ENCODE assay signal across 13 mouse cellular contexts in genomic region chr3:130131201-130131600, GRCm38 (mm10). TPM values are rescaled to one million over a fixed set of nuclear protein-coding genes. Genes with fewer than 3 reads are reported as not detected.
DNase-seq lines count a peak whose midpoint lies in the region; ATAC-seq and TF ChIP-seq lines count a peak whose summit lies in the region.
"Had no signal": no experiment of that assay in that cellular context is flagged by ENCODE, and none has a peak within 500 bp of the region (broad histone marks: within the 10 kb centered on the region; RNA-seq: fewer than 3 reads in every experiment).

TSS of gene Col25a1 (plus strand) at chr3:130131501.

- H3K27me3 ChIP-seq in embryonic facial prominence, embryonic 12.5 days: no peaks in the 10 kb centered on the region
- no peaks in the 10 kb centered on the region for H3K27me3 ChIP-seq in embryonic facial prominence, embryonic 15.5 days
- H3K27me3 ChIP-seq in limb, embryonic 11.5 days (ENCODE audit: control insufficient read depth, insufficient read depth, low read length): no peaks in the 10 kb centered on the region
- H3K27me3 ChIP-seq: heart, embryonic 15.5 days had no signal

- no peaks in the 10 kb centered on the region for H3K36me3 ChIP-seq in embryonic facial prominence, embryonic 12.5 days
- no peaks in the 10 kb centered on the region for H3K36me3 ChIP-seq in embryonic facial prominence, embryonic 15.5 days
- no peaks in the 10 kb centered on the region for H3K36me3 ChIP-seq in limb, embryonic 11.5 days (ENCODE audit: control insufficient read depth, insufficient read depth, low read length)
- H3K36me3 ChIP-seq: heart, embryonic 15.5 days had no signal

- ATAC-seq in embryonic facial prominence, embryonic 12.5 days (ENCODE audit: insufficient number of reproducible peaks, insufficient read depth, low FRiP score, low TSS enrichment): no peak
- no peak for ATAC-seq in embryonic facial prominence, embryonic 15.5 days (ENCODE audit: insufficient number of reproducible peaks, low FRiP score, low TSS enrichment, low read depth)
- ATAC-seq in limb, embryonic 11.5 days (ENCODE audit: insufficient number of reproducible peaks, low FRiP score, low TSS enrichment, low read depth): no peak

- WGBS in embryonic facial prominence, embryonic 12.5 days: 84% methylated on average over 8 of the region's 8 CpGs
- WGBS in embryonic facial prominence, embryonic 15.5 days: 84% methylated on average over 8 of the region's 8 CpGs
- WGBS in limb, embryonic 11.5 days: 85% methylated on average over 8 of the region's 8 CpGs

- H3K27ac ChIP-seq in layer of hippocampus, adult 2 months: no peak within 1 kb of the TSS
- H3K27ac ChIP-seq in embryonic facial prominence, embryonic 12.5 days: no peak within 1 kb of the TSS
- no peak within 1 kb of the TSS for H3K27ac ChIP-seq in embryonic facial prominence, embryonic 15.5 days (replicated peaks)
- no peak within 1 kb of the TSS for H3K27ac ChIP-seq in limb, embryonic 11.5 days (replicated peaks; ENCODE audit: low read depth, low read length)
- H3K27ac ChIP-seq: gastrocnemius, adult 2 months; heart, embryonic 15.5 days; macrophage had no signal

- no peak within 1 kb of the TSS for H3K9ac ChIP-seq in embryonic facial prominence, embryonic 12.5 days
- H3K9ac ChIP-seq in embryonic facial prominence, embryonic 15.5 days: no peak within 1 kb of the TSS
- H3K9ac ChIP-seq in limb, embryonic 11.5 days (ENCODE audit: low read length): no peak within 1 kb of the TSS
- H3K9ac ChIP-seq: heart, embryonic 15.5 days had no signal

- no peaks in the 10 kb centered on the region for H3K9me3 ChIP-seq in embryonic facial prominence, embryonic 12.5 days
- no peaks in the 10 kb centered on the region for H3K9me3 ChIP-seq in embryonic facial prominence, embryonic 15.5 days (replicated peaks)
- no peaks in the 10 kb centered on the region for H3K9me3 ChIP-seq in limb, embryonic 11.5 days (ENCODE audit: control insufficient read depth, low read length)
- H3K9me3 ChIP-seq: heart, embryonic 15.5 days had no signal

- peaks cover 7% of the 10 kb centered on the region for H3K4me1 ChIP-seq in embryonic facial prominence, embryonic 12.5 days
- peaks cover 14% of the 10 kb centered on the region for H3K4me1 ChIP-seq in embryonic facial prominence, embryonic 15.5 days
- H3K4me1 ChIP-seq in limb, embryonic 11.5 days (ENCODE audit: control insufficient read depth, insufficient read depth, low read length): peaks cover 6% of the 10 kb centered on the region; the same call in 1 of the 2 replicates
- H3K4me1 ChIP-seq: heart, embryonic 15.5 days had no signal

- DNase-seq in layer of hippocampus, adult 2 months (ENCODE audit: low spot score in 2 of 2): no peak
- no peak for DNase-seq in layer of hippocampus, adult 9-10 months (ENCODE audit: low spot score)
- no peak for DNase-seq in limb, embryonic 11.5 days (ENCODE audit: low spot score)
- DNase-seq in embryo, embryonic 10 days (ENCODE audit: low spot score): no peak
- no peak for DNase-seq in cerebellum, adult 11 months
- DNase-seq: gastrocnemius, adult 2 months; liver; thymus, postnatal 25 days had no signal

- H3K4me2 ChIP-seq in embryonic facial prominence, embryonic 12.5 days (replicated peaks): no peak within 1 kb of the TSS
- H3K4me2 ChIP-seq in embryonic facial prominence, embryonic 15.5 days (replicated peaks): no peak within 1 kb of the TSS
- no peak within 1 kb of the TSS for H3K4me2 ChIP-seq in limb, embryonic 11.5 days (ENCODE audit: low read depth, severe bottlenecking)
- H3K4me2 ChIP-seq: heart, embryonic 15.5 days had no signal

- no peak within 1 kb of the TSS for H3K4me3 ChIP-seq in layer of hippocampus, adult 2 months
- H3K4me3 ChIP-seq in embryonic facial prominence, embryonic 12.5 days: no peak within 1 kb of the TSS
- no peak within 1 kb of the TSS for H3K4me3 ChIP-seq in embryonic facial prominence, embryonic 15.5 days (replicated peaks)
- H3K4me3 ChIP-seq in limb, embryonic 11.5 days (ENCODE audit: low read depth, low read length): no peak within 1 kb of the TSS
- H3K4me3 ChIP-seq: gastrocnemius, adult 2 months; heart, embryonic 15.5 days had no signal

- no peak for TF ChIP-seq CTCF in layer of hippocampus, adult 2 months (conservative IDR thresholded peaks at IDR 0.05)

RNA-seq across cellular contexts. Expression of gene Col25a1, which starts in this region (rescaled TPM):
- total RNA-seq in layer of hippocampus, adult 2 months (2021): 10 to 100 TPM; 75.1 to 77.8 TPM
- polyA plus RNA-seq in embryonic facial prominence, embryonic 12.5 days (2016; fragmentation: Nextera tagmentation; extraction: Ambion mirVana): 30.5 and 31.1 TPM in 2 replicates
- polyA plus RNA-seq in embryonic facial prominence, embryonic 15.5 days (2015; fragmentation: Nextera tagmentation; extraction: Ambion mirVana): 16.5 and 18.6 TPM in 2 replicates
- 18.3 and 20.8 TPM in 2 replicates for polyA plus RNA-seq in limb, embryonic 11.5 days (2014; fragmentation: Nextera tagmentation; extraction: Ambion mirVana)
- total RNA-seq: common myeloid progenitor, adult 5-6 weeks had no signal
- polyA plus RNA-seq: macrophage had no signal
